Mouse (Mus musculus): Measurements from ENCODE around the gene Fanca.
"Not testable (repeated sequence)": the region's sequence is repeated elsewhere in the genome, so short reads cannot be mapped to it uniquely, and the experiment has no call there.

The Fanca gene

GRCm38 (mm10) chr8:123242107-123242923 is 76.1 kb downstream of the Fanca start:
- H3K36me3 ChIP-seq (ENCODE audit: insufficient read depth, low read length), result peaks cover 54% of the 10 kb centered on the region
- peaks cover 38% of the 10 kb centered on the region for H3K4me1 ChIP-seq (replicated peaks; ENCODE audit: low read depth, low read length)
- TF ChIP-seq NANOG (IDR thresholded peaks at IDR 0.05; ENCODE audit: borderline replicate concordance, low read length) (no peak), CTCF (conservative IDR thresholded peaks at IDR 0.05; ENCODE audit: low read length) (no peak), POU5F1 (IDR thresholded peaks at IDR 0.05; ENCODE audit: borderline replicate concordance, low read length) (no peak)
- H3K9me3 ChIP-seq (ENCODE audit: low read length), result no peaks in the 10 kb centered on the region
- no peaks in the 10 kb centered on the region for H3K27me3 ChIP-seq (ENCODE audit: insufficient read depth, low read length)
- no peak overlapping the region for H3K4me3 ChIP-seq (replicated peaks; ENCODE audit: low read length)

- H3K9me3 ChIP-seq (ENCODE audit: low read length), result no peaks in the 10 kb centered on the region
- peaks cover 16% of the 10 kb centered on the region for H3K27me3 ChIP-seq (ENCODE audit: insufficient read depth, low read length)
- no peak overlapping the region for H3K4me3 ChIP-seq (replicated peaks; ENCODE audit: low read length)
- H3K36me3 ChIP-seq (ENCODE audit: insufficient read depth, low read length), result peaks cover 24% of the 10 kb centered on the region
- H3K4me1 ChIP-seq (replicated peaks; ENCODE audit: low read depth, low read length), result peaks cover 39% of the 10 kb centered on the region
- TF ChIP-seq POU5F1 (IDR thresholded peaks at IDR 0.05; ENCODE audit: borderline replicate concordance, low read length) (no peak), NANOG (IDR thresholded peaks at IDR 0.05; ENCODE audit: borderline replicate concordance, low read length) (no peak), CTCF (conservative IDR thresholded peaks at IDR 0.05; ENCODE audit: low read length) (no peak)
Observed at GRCm38 (mm10) chr8:123239398-123239797, 79.0 kb downstream of the Fanca start.

- peaks cover 11% of the 10 kb centered on the region for H3K36me3 ChIP-seq (ENCODE audit: insufficient read depth, low read length)
- no peaks in the 10 kb centered on the region for H3K9me3 ChIP-seq (ENCODE audit: low read length)
- no peak for TF ChIP-seq POU5F1 (IDR thresholded peaks at IDR 0.05; ENCODE audit: borderline replicate concordance, low read length)
- peaks cover 22% of the 10 kb centered on the region for H3K27me3 ChIP-seq (ENCODE audit: insufficient read depth, low read length)
- peak within 1 kb of the TSS; percentile 78 for H3K4me3 ChIP-seq (replicated peaks; ENCODE audit: low read length)
- peaks cover 59% of the 10 kb centered on the region for H3K4me1 ChIP-seq (replicated peaks; ENCODE audit: low read depth, low read length)
Observed at GRCm38 (mm10) chr8:123235520-123236497, 82.6 kb downstream of the Fanca start, which contains the start of gene Spata2l. Spata2l (minus strand) TSS chr8:123236233.

- TF ChIP-seq NANOG (IDR thresholded peaks at IDR 0.05; ENCODE audit: borderline replicate concordance, low read length), result no peak
- TF ChIP-seq POU5F1 (IDR thresholded peaks at IDR 0.05; ENCODE audit: borderline replicate concordance, low read length), result no peak
- TF ChIP-seq CTCF (conservative IDR thresholded peaks at IDR 0.05; ENCODE audit: low read length), result no peak
- Histone ChIP-seq H3K4me1 (replicated peaks; ENCODE audit: low read depth, low read length) (peaks cover 59% of the 10 kb centered on the region), H3K27me3 (ENCODE audit: insufficient read depth, low read length) (peaks cover 22% of the 10 kb centered on the region), H3K9me3 (ENCODE audit: low read length) (no peaks in the 10 kb centered on the region), H3K4me3 (replicated peaks; ENCODE audit: low read length) (peak overlapping the region; percentile 78), H3K36me3 (ENCODE audit: insufficient read depth, low read length) (peaks cover 19% of the 10 kb centered on the region)
Observed at GRCm38 (mm10) chr8:123234918-123235519, 83.4 kb downstream of the Fanca start.

- H3K4me3 ChIP-seq (replicated peaks; ENCODE audit: low read length), result 0 out of 2 replicates have a peak overlapping the region, but pooled peaks have one; percentile 23
- no peaks in the 10 kb centered on the region for H3K9me3 ChIP-seq (ENCODE audit: low read length)
- H3K36me3 ChIP-seq (ENCODE audit: insufficient read depth, low read length), result peaks cover 30% of the 10 kb centered on the region
- TF ChIP-seq POU5F1 (IDR thresholded peaks at IDR 0.05; ENCODE audit: borderline replicate concordance, low read length) (no peak), NANOG (IDR thresholded peaks at IDR 0.05; ENCODE audit: borderline replicate concordance, low read length) (no peak), CTCF (conservative IDR thresholded peaks at IDR 0.05; ENCODE audit: low read length) (no peak)
- H3K4me1 ChIP-seq (replicated peaks; ENCODE audit: low read depth, low read length), result peaks cover 59% of the 10 kb centered on the region
- peaks cover 22% of the 10 kb centered on the region for H3K27me3 ChIP-seq (ENCODE audit: insufficient read depth, low read length)
Observed at GRCm38 (mm10) chr8:123233760-123234159, 84.6 kb downstream of the Fanca start.

GRCm38 (mm10) chr8:123233300-123233699 is 85.1 kb downstream of the Fanca start:
- peaks cover 35% of the 10 kb centered on the region for H3K36me3 ChIP-seq (ENCODE audit: insufficient read depth, low read length)
- H3K4me3 ChIP-seq (replicated peaks; ENCODE audit: low read length), result 0 out of 2 replicates have a peak overlapping the region, but pooled peaks have one; percentile 23
- peaks cover 59% of the 10 kb centered on the region for H3K4me1 ChIP-seq (replicated peaks; ENCODE audit: low read depth, low read length)
- TF ChIP-seq NANOG (IDR thresholded peaks at IDR 0.05; ENCODE audit: borderline replicate concordance, low read length) (no peak), CTCF (conservative IDR thresholded peaks at IDR 0.05; ENCODE audit: low read length) (no peak), POU5F1 (IDR thresholded peaks at IDR 0.05; ENCODE audit: borderline replicate concordance, low read length) (no peak)
- H3K27me3 ChIP-seq (ENCODE audit: insufficient read depth, low read length), result peaks cover 22% of the 10 kb centered on the region
- no peaks in the 10 kb centered on the region for H3K9me3 ChIP-seq (ENCODE audit: low read length)

- no peaks in the 10 kb centered on the region for H3K9me3 ChIP-seq (ENCODE audit: low read length)
- H3K4me3 ChIP-seq (replicated peaks; ENCODE audit: low read length), result no peak overlapping the region
- H3K27me3 ChIP-seq (ENCODE audit: insufficient read depth, low read length), result peaks cover 22% of the 10 kb centered on the region
- TF ChIP-seq CTCF (conservative IDR thresholded peaks at IDR 0.05; ENCODE audit: low read length) (no peak), POU5F1 (IDR thresholded peaks at IDR 0.05; ENCODE audit: borderline replicate concordance, low read length) (no peak), NANOG (IDR thresholded peaks at IDR 0.05; ENCODE audit: borderline replicate concordance, low read length) (no peak)
- peaks cover 58% of the 10 kb centered on the region for H3K4me1 ChIP-seq (replicated peaks; ENCODE audit: low read depth, low read length)
- peaks cover 42% of the 10 kb centered on the region for H3K36me3 ChIP-seq (ENCODE audit: insufficient read depth, low read length)
Observed at GRCm38 (mm10) chr8:123232553-123232952, 85.8 kb downstream of the Fanca start.

- no peak overlapping the region for H3K4me3 ChIP-seq (replicated peaks; ENCODE audit: low read length)
- H3K4me1 ChIP-seq (replicated peaks; ENCODE audit: low read depth, low read length), result peaks cover 50% of the 10 kb centered on the region
- peaks cover 22% of the 10 kb centered on the region for H3K27me3 ChIP-seq (ENCODE audit: insufficient read depth, low read length)
- H3K9me3 ChIP-seq (ENCODE audit: low read length), result no peaks in the 10 kb centered on the region
- peaks cover 51% of the 10 kb centered on the region for H3K36me3 ChIP-seq (ENCODE audit: insufficient read depth, low read length)
- TF ChIP-seq NANOG (IDR thresholded peaks at IDR 0.05; ENCODE audit: borderline replicate concordance, low read length) (no peak), POU5F1 (IDR thresholded peaks at IDR 0.05; ENCODE audit: borderline replicate concordance, low read length) (no peak), CTCF (conservative IDR thresholded peaks at IDR 0.05; ENCODE audit: low read length) (no peak)
Observed at GRCm38 (mm10) chr8:123231742-123232141, 86.6 kb downstream of the Fanca start.

GRCm38 (mm10) chr8:123230326-123230725 is 88.0 kb downstream of the Fanca start:
- peaks cover 15% of the 10 kb centered on the region for H3K27me3 ChIP-seq (ENCODE audit: insufficient read depth, low read length)
- H3K36me3 ChIP-seq (ENCODE audit: insufficient read depth, low read length), result peaks cover 60% of the 10 kb centered on the region
- H3K4me3 ChIP-seq (replicated peaks; ENCODE audit: low read length); H3K9me3 ChIP-seq (ENCODE audit: low read length): not testable (repeated sequence)
- peaks cover 44% of the 10 kb centered on the region for H3K4me1 ChIP-seq (replicated peaks; ENCODE audit: low read depth, low read length)

All from E14TG2a.4 (cell line).